Mouse (Mus musculus) stomach, postnatal 0 days (tissue): ENCODE data around the gene Syk.

ENCODE experiments used
- CTCF ChIP-seq: IDR thresholded peaks from 2 replicates; pipeline ENCODE4 v1.5.1; 2016; ENCODE audit warnings: antibody characterized with exemption, low read depth, mild to moderate bottlenecking, moderate library complexity
- EP300 ChIP-seq: optimal IDR thresholded peaks from 2 replicates; pipeline ENCODE3; 2016; ENCODE audit warnings: antibody characterized with exemption

DNA sequence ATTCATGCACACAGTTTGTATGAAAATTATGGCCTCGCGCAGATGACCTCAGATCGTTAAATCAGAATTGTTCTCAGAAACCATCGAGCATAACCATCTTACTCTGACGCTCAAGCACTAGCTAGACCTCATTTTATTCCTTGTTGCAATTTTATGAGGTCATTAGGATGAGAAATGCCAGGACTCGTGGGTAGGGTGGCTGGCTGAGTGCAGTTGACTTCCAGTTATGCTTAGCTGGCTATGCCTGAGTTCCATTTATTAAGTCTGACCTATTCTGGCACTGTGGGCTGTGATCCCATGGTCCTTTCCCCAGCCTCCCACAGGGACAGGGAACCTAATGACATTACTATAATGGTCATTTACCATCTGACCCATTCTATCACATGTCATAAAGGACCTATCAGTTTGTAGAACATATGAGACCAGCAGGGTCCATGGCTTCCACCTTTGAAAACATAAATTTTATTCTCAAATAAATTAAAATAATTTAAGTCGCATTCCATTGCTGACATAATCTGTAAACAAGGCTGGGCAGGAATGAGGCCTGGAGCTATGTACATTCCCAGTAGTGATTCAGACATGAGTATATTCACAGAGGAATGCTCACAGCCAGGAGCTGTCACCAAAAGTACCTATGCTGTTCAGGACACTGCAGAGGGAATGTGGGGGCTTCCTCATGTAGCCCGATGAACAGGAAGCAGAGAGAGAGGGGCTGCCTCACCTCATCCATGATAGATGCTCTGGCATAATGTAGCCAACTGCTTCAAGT is 92.7 kb downstream of the Syk start:
- TF ChIP-seq CTCF (no peak), EP300 (no peak)
